23 mouse cellular contexts compared by ENCODE assay signal in the genomic region with DNA sequence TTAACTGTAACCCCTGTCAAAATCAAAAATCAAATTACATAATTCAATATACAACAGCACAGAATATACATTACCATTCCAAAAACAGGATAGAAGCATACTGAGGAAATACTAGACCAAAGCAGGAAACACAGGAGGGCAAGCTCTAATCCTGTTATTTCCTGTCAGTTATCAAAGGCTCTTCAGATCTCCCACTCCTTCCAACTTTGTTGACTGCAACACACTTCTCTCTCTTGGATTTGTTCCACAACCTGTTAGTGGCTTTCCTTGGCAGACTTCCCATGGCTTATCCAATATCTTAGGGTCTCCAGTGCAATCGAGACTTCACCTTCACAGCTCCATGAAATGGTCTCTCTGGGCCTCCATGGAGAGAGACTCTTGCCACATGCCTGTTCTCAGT. TPM values are rescaled to one million over a fixed set of nuclear protein-coding genes. Genes with fewer than 3 reads are reported as not detected.
"Had no signal": no experiment of that assay in that cellular context is flagged by ENCODE, and none has a peak within 500 bp of the region (broad histone marks: within the 10 kb centered on the region; RNA-seq: fewer than 3 reads in every experiment).

No protein-coding gene starts in this region.

- H3K36me3 ChIP-seq: midbrain, embryonic 15.5 days; neural tube, embryonic 12.5 days; neural tube, embryonic 15.5 days had no signal

- H3K4me3 ChIP-seq: limb, embryonic 10.5 days; limb, embryonic 13.5 days; midbrain, embryonic 12.5 days; midbrain, embryonic 15.5 days; neural tube, embryonic 12.5 days; neural tube, embryonic 15.5 days; stomach, embryonic 15.5 days had no signal

- H3K9ac ChIP-seq: limb, embryonic 13.5 days; lung, embryonic 14.5 days; midbrain, embryonic 12.5 days; midbrain, embryonic 15.5 days; neural tube, embryonic 12.5 days; neural tube, embryonic 15.5 days; stomach, embryonic 15.5 days had no signal

- H3K9me3 ChIP-seq: limb, embryonic 10.5 days; limb, embryonic 13.5 days; midbrain, embryonic 12.5 days; midbrain, embryonic 15.5 days; neural tube, embryonic 12.5 days; neural tube, embryonic 15.5 days; stomach, embryonic 15.5 days had no signal

- H3K27ac ChIP-seq: limb, embryonic 10.5 days; limb, embryonic 13.5 days; macrophage; midbrain, embryonic 12.5 days; midbrain, embryonic 15.5 days; neural tube, embryonic 12.5 days; neural tube, embryonic 15.5 days; stomach, embryonic 15.5 days had no signal

- DNase-seq: kidney, adult 9 months; kidney, postnatal 14 days; kidney, postnatal 4 days; lung, embryonic 14.5 days; right cerebral cortex, adult 18-20 months; right cerebral cortex, postnatal 14 days; right cerebral cortex, postnatal 4 days; thymus, postnatal 25 days had no signal

- H3K4me2 ChIP-seq: limb, embryonic 13.5 days; lung, embryonic 14.5 days; midbrain, embryonic 12.5 days; midbrain, embryonic 15.5 days; neural tube, embryonic 12.5 days; neural tube, embryonic 15.5 days; stomach, embryonic 15.5 days had no signal

- H3K27me3 ChIP-seq: limb, embryonic 13.5 days; stomach, embryonic 15.5 days had no signal

- ATAC-seq: intestine, postnatal 0 days; lung, postnatal 0 days; midbrain, embryonic 15.5 days had no signal

RNA-seq across cellular contexts. Expression of a gene that starts 22.8 kb away (rescaled TPM):
- total RNA-seq: layer of hippocampus, adult 18-20 months; layer of hippocampus, postnatal 14 days; left cerebral cortex, postnatal 25 days; megakaryocyte, adult 5-6 weeks had no signal
- polyA plus RNA-seq: liver, adult 2 months; macrophage; midbrain, embryonic 15.5 days; neural tube, embryonic 12.5 days; neural tube, embryonic 15.5 days had no signal

RNA-seq across cellular contexts. Expression of a gene that starts 41.3 kb away (rescaled TPM):
- total RNA-seq: liver, adult 2 months; megakaryocyte, adult 5-6 weeks had no signal
- polyA plus RNA-seq: macrophage had no signal
